Mouse (Mus musculus): ENCODE measurements around the gene Hmgcs1. TPM values are rescaled to one million over a fixed set of nuclear protein-coding genes. Genes with fewer than 3 reads are reported as not detected.

Gene Hmgcs1
- total RNA-seq, 2 experiments from 2014 or later: 630 to 638 TPM

GRCm38 (mm10) chr13:119743470-119743869 is 53.3 kb downstream of the Hmgcs1 start:
- no peak for DNase-seq (ENCODE audit: low spot score in 2 of 2)

DNA sequence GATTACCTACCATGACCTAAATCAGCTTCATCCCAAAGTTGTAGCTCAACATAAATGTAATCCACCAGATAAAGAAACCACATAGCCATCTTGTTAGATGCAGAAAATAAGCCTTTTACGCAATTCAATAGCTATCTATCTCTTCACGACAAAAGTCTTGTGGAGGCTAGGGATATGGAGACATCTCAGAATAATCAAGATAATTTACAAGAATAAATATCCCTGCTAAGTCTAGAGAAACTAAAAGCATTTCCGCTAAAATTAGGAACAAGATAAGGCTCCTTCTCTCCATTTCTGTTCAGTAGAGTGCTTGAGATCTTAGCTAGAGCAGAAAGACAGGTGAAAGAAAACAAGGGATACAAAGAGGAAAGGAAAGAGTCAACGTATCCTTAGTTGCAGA is 56.8 kb downstream of the Hmgcs1 start:
- no peak for DNase-seq (ENCODE audit: low spot score in 2 of 2)

GRCm38 (mm10) chr13:119753859-119754634 is 63.9 kb downstream of the Hmgcs1 start:
- DNase-seq (ENCODE audit: low spot score in 2 of 2): peak in 1 of 2 experiments; percentile 54

DNA sequence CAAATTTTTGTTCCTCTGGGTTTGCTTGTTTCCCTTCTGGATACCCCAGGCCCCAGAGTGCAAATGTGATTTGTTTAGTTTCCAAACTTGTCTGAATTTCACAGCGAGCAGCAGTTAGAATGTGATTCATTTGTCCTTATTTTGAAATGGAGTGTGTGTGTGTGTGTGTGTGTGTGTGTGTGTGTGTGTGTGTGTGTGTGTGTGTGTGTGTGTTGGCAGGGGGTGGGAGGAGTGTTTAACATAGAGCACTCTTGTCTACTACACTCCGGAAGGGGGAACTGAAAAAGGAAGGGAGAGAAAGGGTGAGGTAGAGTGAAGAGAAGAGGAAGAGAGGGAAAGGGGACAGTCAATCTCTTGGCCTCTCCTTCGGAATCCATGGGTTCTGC is 64.4 kb downstream of the Hmgcs1 start:
- DNase-seq (ENCODE audit: low spot score in 2 of 2): no peak

- peak in 1 of 2 experiments; percentile 37 for DNase-seq (ENCODE audit: low spot score in 2 of 2)
Measured at GRCm38 (mm10) chr13:119755141-119755547, 65.0 kb downstream of the Hmgcs1 start.

DNA sequence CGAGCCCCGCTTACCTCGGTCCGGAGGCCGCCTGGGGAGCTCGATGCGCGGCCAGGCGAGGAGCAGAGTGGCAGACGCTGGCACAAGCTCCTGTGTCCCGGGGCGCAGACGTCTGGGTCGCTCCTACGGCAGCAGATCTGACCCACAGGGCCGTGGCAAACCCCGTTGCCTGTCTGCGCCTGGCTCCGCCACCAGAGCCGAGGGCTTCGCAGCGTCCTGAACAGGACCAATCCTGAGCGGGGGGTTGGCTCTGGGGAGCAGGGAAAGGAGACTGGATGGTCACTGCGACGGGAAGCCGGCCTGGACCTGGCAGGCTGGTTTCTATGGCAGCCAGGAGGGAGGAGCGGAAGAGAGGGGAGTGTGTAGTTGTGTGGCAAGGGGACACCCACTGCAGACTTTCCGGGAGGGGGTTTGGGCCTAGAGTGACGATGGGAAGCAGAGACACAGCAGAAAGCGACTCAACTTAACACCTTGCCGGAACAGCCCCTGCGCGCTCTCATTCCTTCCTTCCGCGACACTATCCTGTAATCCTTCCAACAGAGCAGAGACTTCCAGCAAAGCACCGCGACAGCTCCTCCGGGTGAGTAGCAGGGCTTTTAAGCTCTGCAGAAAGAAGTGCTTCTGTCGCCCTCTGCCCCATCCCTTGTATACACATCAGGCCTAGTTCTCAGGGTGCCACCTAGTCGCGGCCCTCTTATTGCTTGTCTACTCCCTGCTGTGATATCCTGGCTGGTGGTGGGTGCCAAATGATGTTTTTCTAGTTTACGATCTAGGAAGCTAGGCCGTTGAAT is 65.7 kb downstream of the Hmgcs1 start, which contains the start of gene Nim1k:
Nim1k (minus strand) TSS at position 202 of the 791 bp plus-strand sequence.
- peak; percentile 85 to 86 for DNase-seq (ENCODE audit: low spot score in 2 of 2)

DNA sequence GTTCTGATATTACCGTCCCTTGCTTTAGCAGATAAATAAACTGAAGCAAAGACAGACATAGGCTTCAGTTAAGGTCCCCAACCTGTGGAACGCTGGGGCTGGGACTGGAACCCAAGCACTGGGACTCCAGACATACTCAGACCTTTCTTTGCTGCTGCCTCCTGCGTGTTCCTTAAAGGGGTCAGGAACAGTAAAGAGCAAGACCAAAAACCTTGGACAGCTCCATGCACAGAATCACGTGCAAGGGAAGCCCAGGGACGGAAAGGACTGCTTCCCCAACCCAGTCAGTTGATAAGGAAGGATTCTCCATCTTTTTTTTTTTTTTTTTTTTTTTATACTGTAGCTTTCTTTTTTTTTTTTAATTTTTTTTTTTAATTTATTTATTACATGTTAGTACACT is 66.7 kb downstream of the Hmgcs1 start:
- no peak for DNase-seq (ENCODE audit: low spot score in 2 of 2)

Other genes starting within 250 kb of the Hmgcs1 start
- 10 to 100 TPM; 24.6 to 32.2 TPM for gene 4833420G17Rik, start 227.6 kb upstream of the Hmgcs1 start, total RNA-seq (2021)
- 10 to 100 TPM; 27.0 to 37.8 TPM for gene Tmem267, start 202.3 kb upstream of the Hmgcs1 start, total RNA-seq (2021)
- 1 to 10 TPM; 3.2 to 4.3 TPM for gene 3110070M22Rik, start 202.0 kb upstream of the Hmgcs1 start, total RNA-seq (2021)
- gene Ccl28, start 66.6 kb upstream of the Hmgcs1 start, total RNA-seq (2021): 1 to 10 TPM; 1.8 to 2.5 TPM
- 10 to 100 TPM; 14.0 to 15.0 TPM for gene Nim1k, start 65.5 kb downstream of the Hmgcs1 start, total RNA-seq (2021)
- 10 to 100 TPM; 38.2 to 44.0 TPM for gene Zfp131, start 100.5 kb downstream of the Hmgcs1 start, total RNA-seq (2021)
- not detected for gene AF067063, start 139.8 kb downstream of the Hmgcs1 start, total RNA-seq (2021)
- not detected for gene D13Ertd608e, start 145.6 kb downstream of the Hmgcs1 start, total RNA-seq (2021)
- not detected for gene Tcstv1, start 204.4 kb downstream of the Hmgcs1 start, total RNA-seq (2021)
- not detected for gene Gm21761, start 238.9 kb downstream of the Hmgcs1 start, total RNA-seq (2021)

All from layer of hippocampus, postnatal 10 days (tissue).